Mouse (Mus musculus): ENCODE results near the gene Vil1. TPM values are rescaled to one million over a fixed set of nuclear protein-coding genes. Genes with fewer than 3 reads are reported as not detected.
"Not testable (repeated sequence)": the region's sequence is repeated elsewhere in the genome, so short reads cannot be mapped to it uniquely, and the experiment has no call there.

The Vil1 gene
- polyA plus RNA-seq, 1 experiment: 0.74 TPM

DNA sequence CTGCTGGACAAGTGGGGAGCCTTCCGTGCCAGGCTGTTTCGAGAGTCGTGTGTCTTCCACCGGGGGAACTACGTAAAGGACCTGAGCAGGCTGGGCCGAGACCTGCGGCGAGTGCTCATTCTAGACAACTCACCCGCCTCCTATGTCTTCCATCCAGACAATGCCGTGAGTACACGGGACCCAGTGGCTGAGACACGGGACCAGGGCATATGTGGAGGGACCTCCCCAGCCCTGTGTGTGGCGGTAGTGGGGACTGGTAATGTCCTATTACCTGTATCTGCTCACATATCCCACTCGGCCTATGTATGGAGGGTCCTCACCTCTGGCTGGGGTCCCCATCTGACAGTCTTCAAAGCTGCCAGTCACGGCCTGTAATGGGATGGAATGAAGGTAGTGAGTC, 14.3 kb upstream of the Vil1 start:
- DNase-seq: no peak
- 98% methylated on average over 15 of the region's 15 CpGs for WGBS
- Histone ChIP-seq H3K4me1 (replicated peaks; ENCODE audit: control insufficient read depth, insufficient read depth, low read length) (peaks cover 31% of the 10 kb centered on the region), H3K4me3 (ENCODE audit: control insufficient read depth, insufficient read depth, low read length) (no peak overlapping the region), H3K27me3 (ENCODE audit: control insufficient read depth, insufficient read depth, low read length) (no peaks in the 10 kb centered on the region), H3K27ac (ENCODE audit: control insufficient read depth, insufficient read depth, low read length) (no peak overlapping the region), H3K36me3 (ENCODE audit: control insufficient read depth, insufficient read depth, low read length) (peaks cover 7% of the 10 kb centered on the region)
- TF ChIP-seq CTCF (IDR thresholded peaks at IDR 0.05; ENCODE audit: borderline replicate concordance, control insufficient read depth, extremely low read depth, insufficient read depth, low read length, poor library complexity) (no peak), POLR2A (IDR thresholded peaks at IDR 0.05; ENCODE audit: control insufficient read depth, extremely low read depth, insufficient read depth, low read length, poor library complexity) (no peak)

DNA sequence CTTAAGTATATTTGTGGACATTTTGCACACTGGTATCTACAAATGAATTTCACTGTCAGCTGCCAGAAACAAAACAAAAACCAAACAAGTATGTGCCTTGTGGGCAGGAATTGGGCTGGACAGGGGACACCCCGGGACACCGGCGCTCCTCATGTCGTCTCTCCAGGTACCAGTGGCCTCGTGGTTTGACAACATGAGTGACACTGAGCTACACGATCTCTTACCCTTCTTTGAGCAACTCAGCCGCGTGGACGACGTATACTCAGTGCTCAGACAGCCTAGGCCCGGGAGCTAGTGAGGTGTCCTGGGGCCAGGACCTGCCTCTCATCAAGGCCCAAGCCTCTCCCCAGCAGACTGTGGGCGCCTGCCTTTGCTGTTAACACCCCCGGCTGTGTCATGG, 13.9 kb upstream of the Vil1 start:
- H3K36me3 ChIP-seq (ENCODE audit: control insufficient read depth, insufficient read depth, low read length): peaks cover 7% of the 10 kb centered on the region
- H3K27ac ChIP-seq (ENCODE audit: control insufficient read depth, insufficient read depth, low read length): no peak overlapping the region
- TF ChIP-seq POLR2A (IDR thresholded peaks at IDR 0.05; ENCODE audit: control insufficient read depth, extremely low read depth, insufficient read depth, low read length, poor library complexity) (no peak), CTCF (IDR thresholded peaks at IDR 0.05; ENCODE audit: borderline replicate concordance, control insufficient read depth, extremely low read depth, insufficient read depth, low read length, poor library complexity) (no peak)
- DNase-seq: no peak
- no peaks in the 10 kb centered on the region for H3K27me3 ChIP-seq (ENCODE audit: control insufficient read depth, insufficient read depth, low read length)
- H3K4me1 ChIP-seq (replicated peaks; ENCODE audit: control insufficient read depth, insufficient read depth, low read length): peaks cover 28% of the 10 kb centered on the region
- no peak overlapping the region for H3K4me3 ChIP-seq (ENCODE audit: control insufficient read depth, insufficient read depth, low read length)
- 93% methylated on average over 12 of the region's 13 CpGs for WGBS

DNA sequence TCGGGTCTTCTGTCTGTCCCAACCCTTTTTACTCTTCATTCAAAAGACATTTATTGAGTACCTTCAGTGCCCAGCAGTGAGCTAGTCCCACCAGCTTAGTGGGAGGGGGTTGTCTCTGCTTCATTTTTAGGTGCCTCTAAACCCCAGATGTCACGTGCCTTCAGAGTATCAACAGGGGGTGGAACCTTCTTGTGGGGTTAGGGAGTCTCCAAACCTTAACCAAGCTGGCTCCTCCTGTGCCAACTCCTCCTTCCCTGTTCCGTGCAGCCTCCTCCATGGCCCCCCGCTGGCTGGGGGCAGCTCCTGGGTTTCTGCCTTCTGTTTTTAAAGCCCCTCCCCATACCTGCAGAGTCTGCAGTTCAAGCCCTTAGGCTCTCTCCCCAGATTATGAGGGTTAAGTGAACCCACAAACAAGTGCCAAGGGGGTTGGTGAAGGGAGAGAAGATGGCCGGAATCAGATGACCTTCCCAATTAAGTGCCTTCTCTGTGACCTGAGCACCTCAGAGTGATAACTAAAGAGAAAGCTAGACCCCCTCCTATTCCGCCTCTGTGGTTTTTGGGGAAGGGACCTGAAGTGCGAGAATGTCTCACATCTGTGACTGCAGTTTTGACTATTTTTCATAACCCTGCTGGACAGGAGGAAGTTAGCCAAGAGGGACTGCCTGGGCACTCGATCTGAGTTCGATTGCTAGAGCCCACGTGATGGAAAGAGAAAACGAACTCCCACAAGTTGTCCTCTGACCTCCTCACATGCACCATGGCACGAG, 12.5 kb upstream of the Vil1 start:
- Histone ChIP-seq H3K4me3 (ENCODE audit: control insufficient read depth, insufficient read depth, low read length) (peak overlapping the region; percentile 52), H3K27ac (ENCODE audit: control insufficient read depth, insufficient read depth, low read length) (peak overlapping the region; percentile 20; the same call in 1 of the 2 replicates), H3K4me1 (replicated peaks; ENCODE audit: control insufficient read depth, insufficient read depth, low read length) (peaks cover 22% of the 10 kb centered on the region)
- not testable (repeated sequence) for DNase-seq; H3K27me3 ChIP-seq (ENCODE audit: control insufficient read depth, insufficient read depth, low read length); H3K36me3 ChIP-seq (ENCODE audit: control insufficient read depth, insufficient read depth, low read length)
- 25% methylated on average over 12 of the region's 12 CpGs for WGBS

DNA sequence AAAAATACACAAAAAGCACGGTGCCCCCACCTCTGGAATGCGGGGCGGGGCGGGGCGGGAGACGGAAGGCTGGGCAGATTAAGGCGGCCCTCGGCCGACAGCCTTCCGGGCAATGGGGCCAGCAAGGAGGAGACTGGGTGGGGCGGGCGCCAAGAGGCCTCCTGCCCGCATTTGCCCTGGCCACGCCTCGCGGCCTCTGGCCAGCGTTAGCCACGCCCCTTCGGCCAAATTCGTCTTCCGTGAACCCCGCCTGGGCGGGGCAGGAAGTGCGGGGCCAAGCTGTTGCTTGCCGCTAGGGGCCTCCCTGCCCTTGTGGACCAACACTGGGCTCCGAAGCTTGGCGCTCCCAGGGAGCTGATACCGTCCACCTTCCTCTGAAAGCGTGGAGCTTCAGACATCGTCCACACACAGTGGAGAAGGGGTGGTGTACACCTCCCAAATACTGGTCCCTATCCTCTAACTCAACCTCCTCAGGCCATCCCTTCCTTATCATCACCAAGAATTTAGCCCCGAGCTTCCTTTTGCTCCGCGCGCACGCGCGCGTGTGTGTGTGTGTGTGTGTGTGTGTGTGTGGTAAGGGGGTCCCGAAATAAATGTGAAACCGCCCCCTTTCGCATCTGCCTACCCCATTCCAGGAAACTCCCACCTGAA, 11.8 kb upstream of the Vil1 start:
- peak; percentile 87 for DNase-seq
- H3K27me3 ChIP-seq (ENCODE audit: control insufficient read depth, insufficient read depth, low read length): no peaks in the 10 kb centered on the region
- TF ChIP-seq CTCF (IDR thresholded peaks at IDR 0.05; ENCODE audit: borderline replicate concordance, control insufficient read depth, extremely low read depth, insufficient read depth, low read length, poor library complexity): peak; percentile 87
- peak; percentile 53 for TF ChIP-seq POLR2A (IDR thresholded peaks at IDR 0.05; ENCODE audit: control insufficient read depth, extremely low read depth, insufficient read depth, low read length, poor library complexity)
- H3K4me3 ChIP-seq (ENCODE audit: control insufficient read depth, insufficient read depth, low read length): peak overlapping the region; percentile 52
- peak overlapping the region; percentile 65; the same call in 1 of the 2 replicates for H3K27ac ChIP-seq (ENCODE audit: control insufficient read depth, insufficient read depth, low read length)
- peaks cover 7% of the 10 kb centered on the region for H3K36me3 ChIP-seq (ENCODE audit: control insufficient read depth, insufficient read depth, low read length)
- H3K4me1 ChIP-seq (replicated peaks; ENCODE audit: control insufficient read depth, insufficient read depth, low read length): peaks cover 20% of the 10 kb centered on the region
- WGBS: under 1% methylated on average over 41 of the region's 41 CpGs

DNA sequence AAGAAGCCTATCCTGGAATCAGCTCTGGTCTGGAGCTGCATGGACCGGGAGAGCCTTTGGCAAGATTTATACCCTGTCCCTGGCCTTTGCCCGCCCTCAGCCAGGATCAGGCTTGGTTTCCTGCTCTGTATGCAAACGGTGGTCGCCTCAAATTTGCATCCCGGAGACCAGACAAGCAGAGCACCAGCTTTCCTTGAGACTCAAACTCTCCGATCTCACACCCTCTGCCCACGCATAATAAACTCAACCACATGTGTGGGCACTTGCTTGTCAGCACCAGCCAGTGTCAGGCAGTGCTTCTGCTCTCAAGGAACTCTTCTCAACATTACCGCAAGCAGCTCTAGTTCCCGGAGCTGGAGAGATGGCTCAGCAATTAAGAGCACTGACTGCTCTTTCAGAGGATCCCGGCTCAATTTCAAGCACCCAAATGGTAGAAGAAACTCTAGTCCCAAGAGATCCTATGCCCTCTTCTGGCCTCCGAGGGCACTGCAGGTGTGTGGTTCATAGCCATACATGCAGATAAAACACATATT, 11.2 kb upstream of the Vil1 start:
- DNase-seq: peak; percentile 82
- whole genome bisulfite sequencing: 5% methylated on average over 11 of the region's 11 CpGs
- Histone ChIP-seq H3K4me3 (ENCODE audit: control insufficient read depth, insufficient read depth, low read length) (peak overlapping the region; percentile 52), H3K27ac (ENCODE audit: control insufficient read depth, insufficient read depth, low read length) (peak overlapping the region; percentile 43; the same call in 1 of the 2 replicates), H3K36me3 (ENCODE audit: control insufficient read depth, insufficient read depth, low read length) (peaks cover 7% of the 10 kb centered on the region), H3K4me1 (replicated peaks; ENCODE audit: control insufficient read depth, insufficient read depth, low read length) (peaks cover 14% of the 10 kb centered on the region), H3K27me3 (ENCODE audit: control insufficient read depth, insufficient read depth, low read length) (no peaks in the 10 kb centered on the region)
- TF ChIP-seq CTCF (IDR thresholded peaks at IDR 0.05; ENCODE audit: borderline replicate concordance, control insufficient read depth, extremely low read depth, insufficient read depth, low read length, poor library complexity): no peak
- TF ChIP-seq POLR2A (IDR thresholded peaks at IDR 0.05; ENCODE audit: control insufficient read depth, extremely low read depth, insufficient read depth, low read length, poor library complexity): no peak

DNA sequence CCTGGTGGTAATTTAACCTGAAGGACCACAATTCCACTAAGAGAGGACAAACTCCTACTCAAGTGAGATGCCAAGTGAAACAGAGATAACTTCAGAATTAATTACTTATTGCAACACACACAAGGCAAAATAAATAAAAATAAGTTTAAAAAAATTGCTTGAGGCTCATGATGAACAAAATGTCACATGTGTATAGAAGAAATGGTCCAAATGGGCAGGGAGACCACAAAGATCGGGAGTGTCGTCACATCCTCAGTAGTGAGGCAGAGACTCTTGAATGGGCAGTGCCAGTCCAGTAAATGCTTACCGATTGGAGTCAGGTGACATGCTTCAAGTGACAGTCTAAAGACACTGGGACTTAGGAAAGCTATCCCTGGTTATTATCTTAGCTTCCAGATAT, 8.6 kb upstream of the Vil1 start:
- no peak for DNase-seq
- Histone ChIP-seq H3K4me3 (ENCODE audit: control insufficient read depth, insufficient read depth, low read length) (no peak overlapping the region), H3K4me1 (replicated peaks; ENCODE audit: control insufficient read depth, insufficient read depth, low read length) (peaks cover 10% of the 10 kb centered on the region), H3K36me3 (ENCODE audit: control insufficient read depth, insufficient read depth, low read length) (no peaks in the 10 kb centered on the region), H3K27me3 (ENCODE audit: control insufficient read depth, insufficient read depth, low read length) (no peaks in the 10 kb centered on the region), H3K27ac (ENCODE audit: control insufficient read depth, insufficient read depth, low read length) (no peak overlapping the region)
- TF ChIP-seq POLR2A (IDR thresholded peaks at IDR 0.05; ENCODE audit: control insufficient read depth, extremely low read depth, insufficient read depth, low read length, poor library complexity) (no peak), CTCF (IDR thresholded peaks at IDR 0.05; ENCODE audit: borderline replicate concordance, control insufficient read depth, extremely low read depth, insufficient read depth, low read length, poor library complexity) (no peak)
- 92% methylated on average over 3 of the region's 3 CpGs for WGBS
